Mouse (Mus musculus): ENCODE results near the gene Ccdc191. TPM values are rescaled to one million over a fixed set of nuclear protein-coding genes. Genes with fewer than 3 reads are reported as not detected.

The Ccdc191 gene
- polyA plus RNA-seq, 1 experiment from 2014 or later: 11.3 TPM

- Histone ChIP-seq H3K36me3 (no peaks in the 10 kb centered on the region), H3K27ac (no peak overlapping the region), H3K9me3 (no peaks in the 10 kb centered on the region), H3K4me2 (replicated peaks) (no peak overlapping the region), H3K4me1 (no peaks in the 10 kb centered on the region), H3K27me3 (replicated peaks) (no peaks in the 10 kb centered on the region), H3K4me3 (no peak overlapping the region), H3K9ac (no peak overlapping the region)
- 88% methylated on average over 6 of the region's 6 CpGs for WGBS
- ATAC-seq (ENCODE audit: low FRiP score, low read depth): no peak
Observed at GRCm38 (mm10) chr16:43933041-43933440, 43.4 kb downstream of the Ccdc191 start.

GRCm38 (mm10) chr16:43934856-43935255 is 45.3 kb downstream of the Ccdc191 start:
- WGBS: 86% methylated on average over 8 of the region's 8 CpGs
- H3K27ac ChIP-seq: no peak overlapping the region
- H3K9ac ChIP-seq: no peak overlapping the region
- no peaks in the 10 kb centered on the region for H3K27me3 ChIP-seq (replicated peaks)
- H3K4me1 ChIP-seq: no peaks in the 10 kb centered on the region
- no peak overlapping the region for H3K4me2 ChIP-seq (replicated peaks)
- H3K4me3 ChIP-seq: no peak overlapping the region
- ATAC-seq (ENCODE audit: low FRiP score, low read depth): no peak
- H3K36me3 ChIP-seq: no peaks in the 10 kb centered on the region
- no peaks in the 10 kb centered on the region for H3K9me3 ChIP-seq

- 82% methylated on average over 3 of the region's 3 CpGs for WGBS
- Histone ChIP-seq H3K9ac (no peak overlapping the region), H3K27me3 (replicated peaks) (no peaks in the 10 kb centered on the region), H3K4me3 (no peak overlapping the region), H3K9me3 (no peaks in the 10 kb centered on the region), H3K4me2 (replicated peaks) (no peak overlapping the region), H3K27ac (no peak overlapping the region), H3K36me3 (no peaks in the 10 kb centered on the region), H3K4me1 (no peaks in the 10 kb centered on the region)
- no peak for ATAC-seq (ENCODE audit: low FRiP score, low read depth)
Observed at GRCm38 (mm10) chr16:43935367-43935766, 45.8 kb downstream of the Ccdc191 start.

- no peak overlapping the region for H3K4me3 ChIP-seq
- H3K27me3 ChIP-seq (replicated peaks): no peaks in the 10 kb centered on the region
- no peaks in the 10 kb centered on the region for H3K9me3 ChIP-seq
- no peak overlapping the region for H3K4me2 ChIP-seq (replicated peaks)
- no peak overlapping the region for H3K27ac ChIP-seq
- no peaks in the 10 kb centered on the region for H3K4me1 ChIP-seq
- H3K9ac ChIP-seq: no peak overlapping the region
- 80% methylated on average over 3 of the region's 3 CpGs for WGBS
- no peaks in the 10 kb centered on the region for H3K36me3 ChIP-seq
- no peak for ATAC-seq (ENCODE audit: low FRiP score, low read depth)
Observed at GRCm38 (mm10) chr16:43935892-43936291, 46.3 kb downstream of the Ccdc191 start.

- Histone ChIP-seq H3K4me3 (no peak overlapping the region), H3K27me3 (replicated peaks) (no peaks in the 10 kb centered on the region), H3K4me2 (replicated peaks) (no peak overlapping the region), H3K9me3 (no peaks in the 10 kb centered on the region), H3K27ac (no peak overlapping the region), H3K36me3 (no peaks in the 10 kb centered on the region), H3K4me1 (no peaks in the 10 kb centered on the region), H3K9ac (no peak overlapping the region)
- WGBS: 81% methylated on average over 4 of the region's 4 CpGs
- ATAC-seq (ENCODE audit: low FRiP score, low read depth): no peak
Observed at GRCm38 (mm10) chr16:43940846-43941245, 51.2 kb downstream of the Ccdc191 start.

GRCm38 (mm10) chr16:43945351-43945750 is 55.8 kb downstream of the Ccdc191 start:
- no peaks in the 10 kb centered on the region for H3K36me3 ChIP-seq
- no peak for ATAC-seq (ENCODE audit: low FRiP score, low read depth)
- 90% methylated on average over 3 of the region's 3 CpGs for WGBS
- no peaks in the 10 kb centered on the region for H3K4me1 ChIP-seq
- H3K4me3 ChIP-seq: no peak overlapping the region
- no peak overlapping the region for H3K4me2 ChIP-seq (replicated peaks)
- H3K9me3 ChIP-seq: no peaks in the 10 kb centered on the region
- H3K9ac ChIP-seq: no peak overlapping the region
- no peaks in the 10 kb centered on the region for H3K27me3 ChIP-seq (replicated peaks)
- no peak overlapping the region for H3K27ac ChIP-seq

- WGBS: 79% methylated on average over 3 of the region's 3 CpGs
- H3K9ac ChIP-seq: no peak overlapping the region
- no peak for ATAC-seq (ENCODE audit: low FRiP score, low read depth)
- H3K36me3 ChIP-seq: no peaks in the 10 kb centered on the region
- no peak overlapping the region for H3K27ac ChIP-seq
- H3K4me3 ChIP-seq: no peak overlapping the region
- no peaks in the 10 kb centered on the region for H3K27me3 ChIP-seq (replicated peaks)
- no peaks in the 10 kb centered on the region for H3K9me3 ChIP-seq
- H3K4me1 ChIP-seq: no peaks in the 10 kb centered on the region
- no peak overlapping the region for H3K4me2 ChIP-seq (replicated peaks)
Observed at GRCm38 (mm10) chr16:43945869-43946268, 56.3 kb downstream of the Ccdc191 start.

GRCm38 (mm10) chr16:43951591-43951990 is 62.0 kb downstream of the Ccdc191 start:
- Histone ChIP-seq H3K4me1 (no peaks in the 10 kb centered on the region), H3K9ac (no peak overlapping the region), H3K4me3 (no peak overlapping the region), H3K27me3 (replicated peaks) (no peaks in the 10 kb centered on the region), H3K9me3 (no peaks in the 10 kb centered on the region), H3K27ac (no peak overlapping the region), H3K4me2 (replicated peaks) (no peak overlapping the region), H3K36me3 (no peaks in the 10 kb centered on the region)
- ATAC-seq (ENCODE audit: low FRiP score, low read depth): no peak
- 83% methylated on average over 4 of the region's 4 CpGs for WGBS

GRCm38 (mm10) chr16:43954913-43955312 is 65.3 kb downstream of the Ccdc191 start:
- H3K9ac ChIP-seq: no peak overlapping the region
- H3K9me3 ChIP-seq: no peaks in the 10 kb centered on the region
- H3K27me3 ChIP-seq (replicated peaks): no peaks in the 10 kb centered on the region
- no peak overlapping the region for H3K4me2 ChIP-seq (replicated peaks)
- ATAC-seq (ENCODE audit: low FRiP score, low read depth): no peak
- no peak overlapping the region for H3K4me3 ChIP-seq
- H3K36me3 ChIP-seq: 0 out of 2 replicates have a peak, but pooled peaks cover 3% of the 10 kb centered on the region
- 88% methylated on average over 6 of the region's 6 CpGs for WGBS
- no peaks in the 10 kb centered on the region for H3K4me1 ChIP-seq
- H3K27ac ChIP-seq: no peak overlapping the region

GRCm38 (mm10) chr16:43958038-43958437 is 68.4 kb downstream of the Ccdc191 start:
- H3K4me2 ChIP-seq (replicated peaks): no peak overlapping the region
- H3K4me1 ChIP-seq: no peaks in the 10 kb centered on the region
- no peak overlapping the region for H3K27ac ChIP-seq
- no peak for ATAC-seq (ENCODE audit: low FRiP score, low read depth)
- no peaks in the 10 kb centered on the region for H3K27me3 ChIP-seq (replicated peaks)
- H3K4me3 ChIP-seq: no peak overlapping the region
- H3K9ac ChIP-seq: no peak overlapping the region
- H3K9me3 ChIP-seq: no peaks in the 10 kb centered on the region
- WGBS: 89% methylated on average over 4 of the region's 4 CpGs
- H3K36me3 ChIP-seq: 0 out of 2 replicates have a peak, but pooled peaks cover 3% of the 10 kb centered on the region

GRCm38 (mm10) chr16:43963291-43963690 is 73.7 kb downstream of the Ccdc191 start:
- 91% methylated on average over 9 of the region's 9 CpGs for WGBS
- Histone ChIP-seq H3K27ac (no peak overlapping the region), H3K36me3 (0 out of 2 replicates have a peak, but pooled peaks cover 3% of the 10 kb centered on the region), H3K9me3 (no peaks in the 10 kb centered on the region), H3K4me1 (no peaks in the 10 kb centered on the region), H3K4me2 (replicated peaks) (no peak overlapping the region), H3K4me3 (no peak overlapping the region), H3K9ac (no peak overlapping the region), H3K27me3 (replicated peaks) (no peaks in the 10 kb centered on the region)
- ATAC-seq (ENCODE audit: low FRiP score, low read depth): no peak

GRCm38 (mm10) chr16:43963780-43964179 is 74.2 kb downstream of the Ccdc191 start:
- Histone ChIP-seq H3K36me3 (0 out of 2 replicates have a peak, but pooled peaks cover 3% of the 10 kb centered on the region), H3K4me1 (no peaks in the 10 kb centered on the region), H3K4me3 (no peak overlapping the region), H3K27me3 (replicated peaks) (no peaks in the 10 kb centered on the region), H3K9ac (no peak overlapping the region), H3K9me3 (no peaks in the 10 kb centered on the region), H3K27ac (no peak overlapping the region), H3K4me2 (replicated peaks) (no peak overlapping the region)
- WGBS: 83% methylated on average over 3 of the region's 3 CpGs
- no peak for ATAC-seq (ENCODE audit: low FRiP score, low read depth)

GRCm38 (mm10) chr16:43965781-43966389 is 76.3 kb downstream of the Ccdc191 start:
- ATAC-seq (ENCODE audit: low FRiP score, low read depth): peak; percentile 69
- no peak overlapping the region for H3K27ac ChIP-seq
- H3K9me3 ChIP-seq: no peaks in the 10 kb centered on the region
- H3K9ac ChIP-seq: no peak overlapping the region
- no peaks in the 10 kb centered on the region for H3K4me1 ChIP-seq
- H3K4me3 ChIP-seq: no peak overlapping the region
- H3K27me3 ChIP-seq (replicated peaks): no peaks in the 10 kb centered on the region
- WGBS: 70% methylated on average over 13 of the region's 13 CpGs
- H3K4me2 ChIP-seq (replicated peaks): no peak overlapping the region
- H3K36me3 ChIP-seq: no peaks in the 10 kb centered on the region

All from neural tube, embryonic 12.5 days (tissue).